Mouse (Mus musculus) retina, embryonic 14.5 days (tissue): Measurements from ENCODE around the gene Hist1h4f.
"Not testable (repeated sequence)": the region's sequence is repeated elsewhere in the genome, so short reads cannot be mapped to it uniquely, and the experiment has no call there.

Source experiments
- DNase-seq: peaks from one replicate; pipeline ENCODE4 v3.0.0-alpha.2; 2015; ENCODE audit warnings: low spot score

Gene Hist1h4f

GRCm38 (mm10) chr13:23551146-23551834 is at the start of gene Hist1h4f:
TSS of gene Hist1h4f (minus strand) at chr13:23551648.
- DNase-seq: peak; percentile 96

GRCm38 (mm10) chr13:23597957-23598356 is 46.5 kb upstream of the Hist1h4f start:
- DNase-seq: peak; percentile 91

- no peak for DNase-seq
Observed at GRCm38 (mm10) chr13:23595622-23596372, 44.3 kb upstream of the Hist1h4f start.

- no peak for DNase-seq
Observed at GRCm38 (mm10) chr13:23595185-23595584, 43.7 kb upstream of the Hist1h4f start.

GRCm38 (mm10) chr13:23593051-23593770 is 41.8 kb upstream of the Hist1h4f start:
- DNase-seq: no peak

GRCm38 (mm10) chr13:23592614-23593013 is 41.2 kb upstream of the Hist1h4f start:
- no peak for DNase-seq

GRCm38 (mm10) chr13:23591886-23592285 is 40.4 kb upstream of the Hist1h4f start:
- DNase-seq: not testable (repeated sequence)

GRCm38 (mm10) chr13:23591206-23591605 is 39.8 kb upstream of the Hist1h4f start:
- DNase-seq: no peak

- no peak for DNase-seq
Observed at GRCm38 (mm10) chr13:23586940-23587225, 35.4 kb upstream of the Hist1h4f start.

GRCm38 (mm10) chr13:23586099-23586939 is 34.9 kb upstream of the Hist1h4f start:
- peak; percentile 60 for DNase-seq

GRCm38 (mm10) chr13:23585442-23586098 is 34.1 kb upstream of the Hist1h4f start:
- peak; percentile 96 for DNase-seq

- DNase-seq: peak; percentile 74
Observed at GRCm38 (mm10) chr13:23585029-23585441, 33.6 kb upstream of the Hist1h4f start.

- DNase-seq: no peak
Observed at GRCm38 (mm10) chr13:23584331-23584730, 32.9 kb upstream of the Hist1h4f start.

- DNase-seq: no peak
Observed at GRCm38 (mm10) chr13:23583387-23584068, 32.1 kb upstream of the Hist1h4f start.

- DNase-seq: no peak
Observed at GRCm38 (mm10) chr13:23582219-23583056, 31.0 kb upstream of the Hist1h4f start.

GRCm38 (mm10) chr13:23581408-23582218 is 30.2 kb upstream of the Hist1h4f start, which contains the start of gene Hist1h4d:
TSS of gene Hist1h4d (plus strand) at chr13:23581598.
- peak; percentile 98 for DNase-seq

- peak; percentile 1 for DNase-seq
Observed at GRCm38 (mm10) chr13:23577835-23578234, 26.4 kb upstream of the Hist1h4f start.

GRCm38 (mm10) chr13:23576906-23577639 is 25.6 kb upstream of the Hist1h4f start:
- peak; percentile 9 for DNase-seq
